Mouse (Mus musculus) embryonic stem cell, embryonic (primary cell): ENCODE results near the gene Cerkl.

Experiments
- CTCF ChIA-PET, 4 experiments: fragments of 300-600 bp in 2 of 4; fragments of 350-600 bp in 2 of 4; sonication (Branson Sonifier 250); formaldehyde crosslinking; loops; one replicate each; lab custom pipeline; 2022; ENCODE audit warnings: inconsistent platforms in 2 of 4; lab: Charles Lee
- POLR2A ChIA-PET, 4 experiments: fragments of 300-600 bp in 2 of 4; fragments of 350-600 bp in 2 of 4; sonication (Branson Sonifier 250); formaldehyde crosslinking; loops; one replicate each; lab custom pipeline; 2022; ENCODE audit warnings: antibody characterized with exemption in 4 of 4, inconsistent platforms in 1 of 4; lab: Charles Lee

The Cerkl gene

DNA sequence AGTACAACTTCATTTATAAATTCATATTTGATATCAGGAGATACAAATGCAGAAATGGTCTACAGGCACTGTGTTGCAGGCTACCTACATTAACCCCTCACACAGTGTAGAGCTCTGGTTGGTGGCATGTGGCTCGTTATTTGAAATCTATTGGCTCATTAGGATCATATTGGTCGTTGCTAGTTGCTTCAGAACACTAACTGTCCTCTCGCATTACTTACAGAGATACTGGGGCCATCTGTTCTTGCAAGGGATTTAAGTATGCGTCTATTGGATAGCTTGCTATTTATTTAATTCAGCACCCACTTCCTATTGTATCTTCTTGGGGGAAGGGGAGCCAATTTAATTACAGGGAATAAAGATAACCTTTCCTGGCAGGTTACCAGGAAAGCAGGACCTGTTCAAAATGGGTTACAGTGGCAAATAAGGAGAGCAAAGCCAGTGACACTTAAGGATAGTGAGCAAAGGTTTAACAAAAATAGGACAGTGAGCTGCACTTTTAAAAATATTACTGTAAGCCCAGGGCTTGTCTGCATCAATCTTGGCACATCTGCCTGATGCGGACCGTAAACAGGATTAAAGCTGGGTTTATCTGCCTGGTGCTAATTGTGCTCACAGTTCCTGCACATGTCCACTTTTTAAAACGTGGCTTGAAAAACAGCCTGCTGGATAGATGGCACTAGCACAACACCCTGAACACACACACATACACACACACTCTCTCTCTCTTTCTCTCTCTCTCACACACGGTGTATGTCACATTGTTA lies 57.2 kb downstream of the Cerkl start:
- CTCF ChIA-PET: no interaction called here

GRCm38 (mm10) chr2:79398831-79399230 lies 57.8 kb downstream of the Cerkl start:
- POLR2A ChIA-PET: interaction anchor here in 1 of 4 experiments (0.8 kb wide), 1 partner anchor 10 kb away, joined by 3 read pairs; no protein-coding TSS in a partner anchor
- CTCF ChIA-PET: no interaction called here

More for the DNA sequence above, 57.2 kb downstream of the Cerkl start:
- POLR2A ChIA-PET: no interaction called here

GRCm38 (mm10) chr2:79398343-79398742 lies 58.2 kb downstream of the Cerkl start:
- POLR2A ChIA-PET: interaction anchor here in 1 of 4 experiments (0.8 kb wide), 1 partner anchor 10 kb away, joined by 3 read pairs; no protein-coding TSS in a partner anchor
- CTCF ChIA-PET: no interaction called here

DNA sequence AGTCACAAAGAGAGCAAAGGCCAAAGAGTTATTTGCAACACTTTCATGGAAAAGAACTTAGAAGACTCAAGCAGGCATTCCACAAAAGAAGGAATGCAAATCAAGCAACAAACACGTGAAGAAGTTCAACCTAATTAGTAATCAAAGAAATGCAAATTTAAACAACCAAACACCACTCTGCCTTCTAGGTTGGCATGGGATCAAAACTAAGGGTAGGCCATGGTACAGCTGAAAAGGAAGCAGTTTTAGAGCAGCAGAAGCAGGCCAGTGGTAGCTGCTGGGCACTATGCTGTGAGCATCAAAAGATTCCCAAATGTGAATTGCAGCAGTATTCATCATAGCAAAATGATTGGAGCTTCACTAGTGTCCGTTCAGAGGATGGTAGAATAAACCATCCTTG lies 59.5 kb downstream of the Cerkl start:
- POLR2A ChIA-PET: no interaction called here
- CTCF ChIA-PET: no interaction called here

- CTCF ChIA-PET: interaction anchor here in 2 of 4 experiments (0.5 to 1.4 kb wide), 9 partner anchors 10 to 1949 kb away, joined by 3 to 5 read pairs (median 3); partner anchors contain the start of gene Itga4 (in 1 of the 2)
- POLR2A ChIA-PET: interaction anchor here in 2 of 4 experiments (0.6 to 2.6 kb wide), 7 partner anchors 8 to 302 kb away, joined by 3 to 10 read pairs (median 3); no protein-coding TSS in a partner anchor
These were observed 77.2 kb downstream of the Cerkl start for GRCm38 (mm10) chr2:79379087-79380041.

GRCm38 (mm10) chr2:79378346-79379086 lies 78.1 kb downstream of the Cerkl start:
- CTCF ChIA-PET: interaction anchor here in 2 of 4 experiments (1.1 to 1.4 kb wide), 3 partner anchors 9 to 133 kb away, joined by 3 to 4 read pairs (median 3); no protein-coding TSS in a partner anchor
- POLR2A ChIA-PET: interaction anchor here in 2 of 4 experiments (1.7 to 2.6 kb wide), 3 partner anchors 9 to 10 kb away, joined by 4 to 10 read pairs (median 8); no protein-coding TSS in a partner anchor

- CTCF ChIA-PET: interaction anchor here (0.5 to 2.3 kb wide), 33 partner anchors 9 to 1728 kb away, joined by 3 to 34 read pairs (median 4); no protein-coding TSS in a partner anchor
- POLR2A ChIA-PET: interaction anchor here in 3 of 4 experiments (0.5 to 1.6 kb wide), 5 partner anchors 40 to 1914 kb away, joined by 3 to 4 read pairs (median 3); no protein-coding TSS in a partner anchor
These were observed 83.9 kb downstream of the Cerkl start for GRCm38 (mm10) chr2:79372486-79373200.

GRCm38 (mm10) chr2:79372154-79372467 lies 84.5 kb downstream of the Cerkl start:
- CTCF ChIA-PET: interaction anchor here (0.6 to 2.3 kb wide), 29 partner anchors 8 to 1727 kb away, joined by 3 to 34 read pairs (median 4); no protein-coding TSS in a partner anchor
- POLR2A ChIA-PET: interaction anchor here in 2 of 4 experiments (0.5 to 1.6 kb wide), 3 partner anchors 41 to 1914 kb away, joined by 3 to 4 read pairs (median 3); no protein-coding TSS in a partner anchor

GRCm38 (mm10) chr2:79371326-79372153 lies 85.0 kb downstream of the Cerkl start:
- CTCF ChIA-PET: interaction anchor here (0.6 to 2.3 kb wide), 27 partner anchors 8 to 1727 kb away, joined by 3 to 34 read pairs (median 4); no protein-coding TSS in a partner anchor
- POLR2A ChIA-PET: interaction anchor here in 2 of 4 experiments (0.5 to 1.6 kb wide), 4 partner anchors 8 to 1913 kb away, joined by 3 to 4 read pairs (median 3); no protein-coding TSS in a partner anchor

- POLR2A ChIA-PET: interaction anchor here in 1 of 4 experiments (1.0 kb wide), 1 partner anchor 9 kb away, joined by 3 read pairs; no protein-coding TSS in a partner anchor
These were observed 85.8 kb downstream of the Cerkl start for GRCm38 (mm10) chr2:79370711-79371312.

DNA sequence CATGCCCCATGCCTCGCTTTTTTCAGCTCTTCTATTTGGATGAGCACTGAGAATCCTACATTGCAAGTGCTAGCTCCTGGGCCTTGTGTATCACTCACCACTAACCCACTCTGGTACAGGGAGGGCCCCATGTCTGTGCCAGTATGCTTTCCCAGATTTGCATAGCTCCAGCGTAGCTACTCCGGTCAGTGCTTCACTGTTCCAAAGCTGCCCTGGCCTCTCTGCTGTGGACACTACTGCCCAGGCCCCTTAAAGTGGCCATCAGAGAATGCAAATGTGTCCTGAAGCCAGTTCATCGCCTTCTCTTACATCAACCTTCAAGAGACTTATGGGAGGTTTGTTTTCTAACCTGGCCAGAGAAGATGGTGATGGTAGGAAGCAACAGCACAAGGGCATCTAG lies 86.7 kb downstream of the Cerkl start:
- CTCF ChIA-PET: interaction anchor here in 3 of 4 experiments (0.6 to 3.5 kb wide), 5 partner anchors 9 to 495 kb away, joined by 3 to 20 read pairs (median 4); no protein-coding TSS in a partner anchor
- POLR2A ChIA-PET: interaction anchor here in 2 of 4 experiments (0.8 to 1.9 kb wide), 5 partner anchors 9 to 86 kb away, joined by 3 to 10 read pairs (median 4); partner anchors contain the start of genes Cerkl (in 1 of the 2) and Neurod1 (in 1 of the 2)

More at GRCm38 (mm10) chr2:79370711-79371312, 85.8 kb downstream of the Cerkl start:
- CTCF ChIA-PET: no interaction called here

- ChIA-PET CTCF (interaction anchor here in 3 of 4 experiments (0.6 to 3.5 kb wide), 5 partner anchors 10 to 908 kb away, joined by 3 to 20 read pairs (median 7); no protein-coding TSS in a partner anchor), POLR2A (interaction anchor here in 2 of 4 experiments (0.6 to 1.9 kb wide), 9 partner anchors 9 to 501 kb away, joined by 3 to 10 read pairs (median 3); partner anchors contain the start of genes Cerkl (in 1 of the 2) and Neurod1 (in 1 of the 2))
These were observed 87.5 kb downstream of the Cerkl start for GRCm38 (mm10) chr2:79369061-79369524.

- CTCF ChIA-PET: interaction anchor here in 3 of 4 experiments (0.6 to 3.5 kb wide), 5 partner anchors 11 to 907 kb away, joined by 3 to 20 read pairs (median 8); no protein-coding TSS in a partner anchor
- POLR2A ChIA-PET: interaction anchor here in 2 of 4 experiments (0.6 to 1.9 kb wide), 6 partner anchors 10 to 500 kb away, joined by 3 to 10 read pairs (median 4); partner anchors contain the start of genes Cerkl (in 1 of the 2) and Neurod1 (in 1 of the 2)
These were observed 87.9 kb downstream of the Cerkl start for GRCm38 (mm10) chr2:79368661-79369060.
